Mouse (Mus musculus) adrenal gland, adult 8-10 months (tissue): ENCODE results near the gene Tgfb2. TPM values are rescaled to one million over a fixed set of nuclear protein-coding genes. Genes with fewer than 3 reads are reported as not detected.
A peak's percentile ranks its signal among the peaks of the same experiment; 100 is the strongest.

Source experiments
- DNase-seq: peaks from one replicate; pipeline ENCODE4 v3.0.0; 2022
- total RNA-seq, 4 experiments: library from RNA; stranded (reverse); gene quantifications; 2 replicates each; pipeline ENCODE4 v1.2.4; 2022

Tgfb2 gene
- 1 to 10 TPM; 1.7 to 3.1 (median 2.2) TPM for total RNA-seq

GRCm38 (mm10) chr1:186705915-186706248 is at the start of gene Tgfb2:
Gene Tgfb2 (minus strand): TSS chr1:186705989.
- no peak for DNase-seq

DNA sequence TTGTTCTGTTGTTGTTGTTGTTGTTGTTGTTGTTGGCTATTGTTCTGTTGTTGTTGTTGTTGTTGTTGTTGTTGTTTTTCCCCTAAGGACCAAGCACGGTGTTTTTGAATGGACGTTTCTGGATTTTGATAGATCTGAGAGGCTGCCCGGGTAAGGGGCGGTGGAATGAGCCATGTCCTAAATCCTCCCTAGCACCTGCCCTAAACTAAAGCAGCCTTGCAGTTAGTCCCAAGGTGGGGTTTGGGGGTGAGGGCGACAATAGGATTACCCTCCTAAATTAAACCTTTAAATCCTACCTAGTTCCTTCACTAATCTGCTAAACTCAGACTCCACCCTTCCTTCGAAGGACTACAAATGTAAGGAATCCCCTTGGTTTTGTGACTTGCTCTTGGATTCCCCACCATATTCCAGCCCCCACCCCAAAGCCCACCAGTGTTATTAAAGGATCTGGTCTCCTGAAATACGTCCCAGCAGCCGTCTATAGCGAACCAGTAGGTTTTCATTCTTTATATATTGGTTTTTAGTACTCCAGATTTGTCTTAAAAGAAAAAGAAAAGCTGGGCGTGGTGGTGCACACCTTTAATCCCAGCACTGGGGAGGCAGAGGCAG is 44.0 kb upstream of the Tgfb2 start:
- DNase-seq, result no peak

GRCm38 (mm10) chr1:186748724-186749653 is 43.2 kb upstream of the Tgfb2 start, which contains the start of gene Rrp15:
Gene Rrp15 (minus strand): TSS chr1:186749358.
- DNase-seq, result peak; percentile 70

GRCm38 (mm10) chr1:186739828-186740227 is 34.0 kb upstream of the Tgfb2 start:
- no peak for DNase-seq

DNA sequence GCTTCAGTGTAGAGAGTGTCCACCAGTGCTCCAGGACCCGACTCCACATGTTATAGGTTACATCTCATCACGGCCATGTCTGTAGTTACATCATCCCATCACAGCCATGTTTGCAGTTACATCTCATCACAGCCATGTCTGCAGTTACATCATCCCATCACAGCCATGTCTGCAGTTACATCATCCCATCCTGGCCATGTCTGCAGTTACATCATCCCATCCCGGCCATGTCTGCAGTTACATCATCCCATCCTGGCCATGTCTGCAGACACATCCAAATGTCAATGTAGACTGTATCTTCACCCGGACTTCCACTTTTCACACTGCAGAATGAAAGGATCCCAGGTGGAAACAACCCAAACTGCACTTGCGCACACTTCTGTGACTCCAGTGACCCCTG is 29.7 kb upstream of the Tgfb2 start:
- no peak for DNase-seq

DNA sequence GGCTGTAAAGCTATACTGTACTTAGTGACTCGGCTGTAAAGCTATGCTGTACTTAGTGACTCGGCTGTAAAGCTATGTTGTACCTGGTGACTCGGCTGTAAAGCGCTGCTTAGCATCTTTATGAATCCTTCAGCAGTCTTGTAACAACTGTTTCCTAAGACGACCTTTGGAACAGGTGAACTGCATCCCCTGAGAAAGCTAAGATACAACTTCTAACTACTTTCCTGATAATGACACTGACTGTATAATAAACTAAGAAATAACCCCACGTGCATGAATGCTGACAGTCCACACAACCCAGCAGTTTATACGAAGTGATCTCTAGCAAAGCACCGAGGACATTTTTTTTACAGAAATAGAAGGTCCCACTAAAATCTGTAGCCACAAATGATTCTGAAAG is 27.3 kb upstream of the Tgfb2 start:
- no peak for DNase-seq

GRCm38 (mm10) chr1:186728778-186729177 is 23.0 kb upstream of the Tgfb2 start:
- no peak for DNase-seq

DNA sequence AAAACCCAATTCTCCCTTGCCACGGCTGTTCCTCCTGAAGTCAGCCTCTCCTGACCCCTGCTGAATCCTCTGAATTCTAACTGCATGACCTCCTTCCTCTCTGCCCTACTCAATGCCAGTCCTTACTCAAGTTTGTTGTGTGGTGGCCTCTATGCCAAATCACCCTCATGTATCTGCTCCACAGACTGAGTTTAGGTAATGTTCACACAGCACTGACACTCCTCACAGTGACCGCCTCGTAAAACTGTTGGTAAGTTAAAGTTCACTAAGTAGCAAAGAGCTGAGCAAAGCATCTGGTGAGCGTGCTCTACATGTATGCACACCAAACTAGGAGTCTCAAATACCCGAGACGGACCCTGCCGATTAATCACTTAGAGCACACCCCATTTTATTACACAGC is 20.3 kb upstream of the Tgfb2 start:
- no peak for DNase-seq

GRCm38 (mm10) chr1:186722299-186722698 is 16.5 kb upstream of the Tgfb2 start:
- DNase-seq, result no peak

DNA sequence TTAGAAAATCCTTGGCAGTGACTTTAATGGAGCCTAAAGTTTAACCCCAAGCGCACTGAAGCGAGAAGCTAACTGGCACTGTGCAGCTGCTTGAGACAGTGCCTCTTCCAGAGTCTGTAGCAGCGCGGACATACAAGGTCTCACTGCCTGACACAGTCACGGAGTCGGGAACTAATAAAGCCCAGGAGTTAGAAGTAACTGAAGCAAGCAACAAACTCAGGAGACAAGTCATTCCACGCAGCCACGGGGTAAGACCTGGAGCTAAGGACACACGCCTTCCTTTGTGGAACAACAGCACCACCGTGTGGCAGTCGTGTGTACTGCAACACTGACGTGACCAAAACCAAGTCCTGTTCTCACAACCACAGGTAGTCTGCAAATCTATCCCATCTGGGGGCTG is 16.1 kb upstream of the Tgfb2 start:
- DNase-seq, result peak; percentile 60

DNA sequence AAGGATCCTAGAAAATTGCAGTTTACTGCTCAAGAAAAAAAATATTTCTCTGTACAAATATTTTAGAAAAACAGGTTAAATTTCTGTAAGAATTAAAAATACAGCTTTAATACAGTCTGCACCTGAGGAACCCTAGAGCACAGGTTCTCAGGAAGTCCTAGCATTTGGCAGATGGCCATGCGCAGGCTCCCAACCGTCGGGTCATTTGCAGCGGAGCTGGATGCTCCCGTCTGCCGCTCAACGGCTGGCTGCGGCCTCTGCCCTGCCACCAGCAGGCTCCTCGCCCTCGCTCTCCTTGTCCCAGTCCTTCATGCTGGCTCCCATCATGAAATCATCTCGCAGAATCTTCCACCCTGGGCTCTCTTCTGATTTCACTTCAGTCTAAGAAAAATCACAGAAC is 15.4 kb upstream of the Tgfb2 start:
- no peak for DNase-seq

- DNase-seq, result no peak
These were observed 13.9 kb upstream of the Tgfb2 start for GRCm38 (mm10) chr1:186719708-186720107.

DNA sequence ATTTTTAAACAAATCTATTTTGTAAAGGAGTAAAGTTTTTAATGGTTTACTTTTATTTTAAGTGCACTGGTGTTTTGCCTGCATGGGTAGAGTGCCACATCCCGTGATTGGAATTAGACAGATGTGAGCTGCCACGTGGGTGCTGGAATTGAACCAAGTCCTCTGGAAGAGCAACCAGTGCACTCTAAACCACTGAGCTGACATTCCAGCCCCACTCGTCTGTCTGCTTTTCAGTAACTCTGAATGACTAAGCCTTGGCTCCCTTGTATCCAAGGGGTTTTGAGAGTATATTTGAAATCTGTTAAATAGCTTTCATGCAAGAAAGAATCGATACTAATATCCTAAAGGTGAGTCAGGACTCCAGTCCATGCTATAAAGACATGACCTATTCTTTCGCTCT is 13.1 kb upstream of the Tgfb2 start:
- DNase-seq, result no peak

GRCm38 (mm10) chr1:186714980-186715896 is 9.4 kb upstream of the Tgfb2 start:
- no peak for DNase-seq

DNA sequence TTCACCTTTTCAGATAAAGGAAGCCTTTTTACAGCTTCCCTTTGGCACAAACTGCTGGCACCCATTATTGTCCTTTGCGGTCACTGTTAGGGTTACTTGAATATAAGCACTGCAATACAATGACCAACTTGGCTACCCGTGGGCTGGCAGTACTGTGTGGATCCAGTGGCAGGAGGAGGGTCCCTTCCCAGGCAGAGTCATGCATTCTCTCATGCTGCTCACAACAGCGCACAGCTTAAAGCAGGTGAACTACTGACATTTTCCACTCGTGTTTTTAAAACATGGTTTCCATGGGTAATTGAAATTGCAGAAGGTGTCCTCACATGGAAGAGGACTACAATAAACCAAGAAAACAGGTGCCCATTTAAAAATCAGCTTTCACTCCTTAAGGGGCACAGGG is 8.4 kb upstream of the Tgfb2 start:
- DNase-seq, result no peak

GRCm38 (mm10) chr1:186712802-186713471 is 7.1 kb upstream of the Tgfb2 start:
- DNase-seq, result no peak

GRCm38 (mm10) chr1:186705203-186705914 is 430 bp downstream of the Tgfb2 start:
- DNase-seq, result peak; percentile 26

- DNase-seq, result no peak
These were observed 1.6 kb downstream of the Tgfb2 start for GRCm38 (mm10) chr1:186703980-186704701.

GRCm38 (mm10) chr1:186703256-186703979 is 2.4 kb downstream of the Tgfb2 start:
- no peak for DNase-seq
